Mouse (Mus musculus) monocyte, adult 5-6 weeks (primary cell): Measurements from ENCODE around the gene Vdac1. TPM values are rescaled to one million over a fixed set of nuclear protein-coding genes. Genes with fewer than 3 reads are reported as not detected.
A peak's percentile ranks its signal among the peaks of the same experiment; 100 is the strongest.

Experiments
- ATAC-seq: fragments of 153-309, 156-312 bp; replicated peaks from 2 replicates; pipeline ENCODE4 v1.8.0; 2017; ENCODE audit warnings: mild to moderate bottlenecking; ENCODE audit not compliant: low TSS enrichment, insufficient number of reproducible peaks, severe bottlenecking, poor library complexity, low FRiP score
- total RNA-seq: library from RNA; stranded (forward); fragments of 200-1000, 200-491, 200-594 nt; gene quantifications from 3 replicates; pipeline ENCODE4 v1.2.3, GENCODE M21; 2017

The Vdac1 gene
- total RNA-seq, 1 experiment from 2014 or later, result 66.7 TPM

DNA sequence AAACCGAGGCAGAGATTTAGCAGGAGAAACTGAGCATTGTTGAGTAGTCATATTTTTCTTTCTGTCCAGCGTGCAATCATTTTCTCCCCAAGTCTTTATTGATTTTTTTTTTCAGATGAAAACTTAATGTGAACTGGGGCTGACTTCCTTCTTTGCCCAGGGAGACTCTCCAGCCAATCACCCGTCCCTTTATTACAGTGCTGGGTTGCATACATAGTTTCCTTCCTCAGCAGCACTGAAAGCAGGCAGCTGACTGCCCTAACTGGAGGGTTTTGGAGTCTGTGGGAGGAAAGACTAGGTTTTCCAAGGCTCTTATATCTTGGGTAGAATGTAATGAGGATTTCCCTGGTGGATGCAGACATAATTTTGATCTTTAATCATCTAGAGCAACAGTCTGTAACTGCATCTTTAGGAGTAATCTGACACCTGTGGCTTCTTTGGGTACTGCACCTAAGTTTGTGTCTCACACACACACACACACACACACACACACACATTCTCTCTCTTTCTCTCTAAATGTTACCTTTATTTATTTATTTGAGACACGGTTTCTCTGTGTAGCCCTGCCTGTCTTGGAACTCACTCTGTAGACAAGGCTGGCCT, 36.8 kb downstream of the Vdac1 start:
- peak; percentile 14; the same call in 1 of the 2 replicates for ATAC-seq

DNA sequence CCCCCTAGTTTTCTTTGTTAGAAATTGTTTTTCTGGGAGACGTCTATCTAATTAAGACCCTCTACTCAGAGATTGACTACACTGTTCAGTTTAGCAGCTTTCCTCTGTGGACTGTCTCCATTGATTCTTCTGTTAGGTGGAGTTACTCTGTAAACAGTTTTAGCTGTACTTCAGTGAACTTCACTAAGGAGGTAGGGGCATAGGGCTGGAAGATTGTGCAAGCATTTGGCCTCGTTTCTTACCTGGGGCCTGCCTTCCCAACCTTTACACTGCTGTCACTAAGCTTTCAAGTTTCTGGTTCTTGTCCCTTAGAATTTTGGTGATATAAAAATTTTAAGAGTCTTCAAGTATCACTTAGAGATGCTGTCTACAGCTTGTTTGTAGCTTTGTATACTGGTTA, 40.8 kb downstream of the Vdac1 start:
- ATAC-seq, result no peak

DNA sequence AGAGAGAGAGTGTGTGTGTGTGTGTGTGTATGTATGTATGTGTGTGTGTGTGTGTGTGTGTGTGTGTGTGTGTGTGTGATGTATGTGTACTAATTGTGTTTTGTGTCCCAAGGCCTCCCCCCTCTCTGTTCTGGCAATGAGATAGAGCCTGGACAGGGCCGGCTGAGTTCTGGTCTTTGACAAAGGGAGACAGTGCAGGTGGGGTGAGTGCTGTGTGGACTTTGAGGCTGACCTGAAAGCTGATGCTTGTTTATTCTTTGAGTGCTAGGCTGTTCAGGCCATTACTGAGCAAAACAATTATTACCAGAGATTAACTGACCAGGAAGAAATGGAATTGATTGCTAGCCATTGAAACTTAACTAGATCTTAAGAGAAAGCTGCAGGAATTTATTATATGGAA, 41.9 kb downstream of the Vdac1 start:
- no peak for ATAC-seq

DNA sequence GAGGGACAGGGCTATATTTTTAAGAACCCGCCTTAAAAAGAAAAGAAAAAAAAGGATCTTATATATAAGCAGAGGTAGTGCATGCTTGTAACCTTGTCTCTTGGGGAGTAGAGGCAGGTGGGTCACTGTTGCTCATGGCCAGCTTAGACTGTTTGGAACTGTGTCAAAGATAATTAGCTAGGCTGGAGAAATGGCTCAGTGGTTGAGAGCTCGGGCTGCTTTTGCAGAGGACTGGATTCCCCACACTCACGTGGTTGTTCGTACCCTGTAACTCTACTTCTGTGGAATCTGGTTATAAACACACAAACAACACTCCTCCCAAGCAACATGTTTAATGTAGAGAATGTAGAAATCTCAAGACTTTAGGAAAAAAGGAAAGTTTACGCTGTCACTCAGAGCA, 43.5 kb downstream of the Vdac1 start:
- ATAC-seq, result no peak

DNA sequence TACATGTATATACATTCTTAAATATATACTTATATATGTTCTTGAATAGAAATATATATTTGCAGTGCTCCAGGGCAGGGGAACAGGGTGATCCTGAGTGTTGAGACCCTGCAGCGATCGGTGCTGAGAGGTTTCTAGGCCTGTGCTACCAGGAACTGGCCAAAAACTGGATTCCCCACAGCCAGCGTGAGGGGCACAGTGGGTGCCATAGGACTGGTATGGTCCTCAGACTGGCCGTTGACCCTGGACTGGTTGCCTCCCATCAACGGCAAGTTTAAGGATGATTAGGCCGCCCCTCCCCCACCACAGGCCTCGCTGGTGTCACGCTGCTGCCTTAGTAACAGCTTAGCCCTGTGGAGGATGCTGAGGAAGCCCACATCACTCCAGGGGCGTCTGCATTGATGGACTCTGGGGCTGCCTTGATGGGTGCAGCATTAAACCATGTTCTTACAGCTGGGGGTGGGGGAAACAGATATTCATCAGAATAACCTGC, 44.6 kb downstream of the Vdac1 start:
- no peak for ATAC-seq

- no peak for ATAC-seq
Measured at GRCm38 (mm10) chr11:52409316-52409715, 48.7 kb downstream of the Vdac1 start.

GRCm38 (mm10) chr11:52418358-52418757, 57.7 kb downstream of the Vdac1 start:
- ATAC-seq, result no peak

GRCm38 (mm10) chr11:52419246-52419645, 58.6 kb downstream of the Vdac1 start:
- ATAC-seq, result no peak

GRCm38 (mm10) chr11:52419861-52420260, 59.2 kb downstream of the Vdac1 start:
- no peak for ATAC-seq

DNA sequence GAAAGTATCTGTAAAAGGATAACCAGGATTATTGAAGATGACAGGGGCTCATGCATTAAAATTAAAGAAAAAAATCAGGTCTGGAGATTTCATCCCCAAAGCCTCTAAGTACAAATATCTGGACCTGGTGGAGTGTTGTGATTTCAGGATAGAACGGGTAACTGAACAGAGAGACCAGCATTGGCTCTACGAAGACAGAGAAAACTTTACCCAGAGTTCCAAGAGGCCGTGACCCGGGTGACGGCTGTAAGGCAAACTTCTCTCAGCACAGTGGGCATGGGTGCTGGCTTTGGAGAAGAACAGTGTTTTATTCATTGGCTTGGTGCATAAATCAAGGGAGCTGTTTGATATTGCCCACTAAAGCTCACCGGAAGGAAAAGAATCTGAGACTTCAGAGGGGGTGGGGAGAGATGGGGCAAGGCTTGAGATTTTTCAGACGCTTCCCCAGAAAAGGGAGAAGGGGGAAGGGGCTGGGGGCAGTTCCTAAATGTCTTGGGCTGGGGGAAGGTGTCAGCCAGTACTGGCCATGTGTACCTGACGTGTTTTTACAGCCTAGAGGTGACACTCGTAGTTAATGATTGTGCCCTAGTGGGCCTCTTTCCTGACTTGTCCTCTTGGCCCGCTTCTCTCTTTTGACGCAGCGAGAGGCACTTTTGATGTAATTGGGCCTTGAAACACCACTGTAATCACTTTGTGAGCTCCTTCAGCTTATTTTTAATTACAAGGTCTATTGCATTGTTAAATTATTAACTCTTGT, 59.8 kb downstream of the Vdac1 start:
- no peak for ATAC-seq

- no peak; the same call in 1 of the 2 replicates for ATAC-seq
Measured at GRCm38 (mm10) chr11:52421053-52421778, 60.6 kb downstream of the Vdac1 start.

DNA sequence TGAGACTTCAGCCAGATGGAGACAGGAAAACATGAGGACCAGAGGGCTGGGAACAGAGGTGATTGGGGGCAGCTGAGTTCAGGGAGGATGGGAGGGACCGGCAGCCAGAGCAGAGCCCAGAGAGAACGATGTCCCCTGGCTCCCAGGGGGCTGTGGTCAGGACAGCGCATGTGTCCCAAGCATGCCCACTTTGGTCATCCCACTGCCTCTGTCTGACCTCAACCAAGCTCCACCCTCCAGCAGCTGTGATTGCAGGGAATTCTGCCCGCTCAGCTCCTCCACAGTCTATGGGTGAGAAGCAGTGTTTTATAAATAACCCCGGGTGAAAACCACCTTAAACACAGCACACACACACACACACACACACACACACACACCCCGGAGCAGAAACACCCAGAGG, 68.8 kb downstream of the Vdac1 start:
- ATAC-seq, result no peak

DNA sequence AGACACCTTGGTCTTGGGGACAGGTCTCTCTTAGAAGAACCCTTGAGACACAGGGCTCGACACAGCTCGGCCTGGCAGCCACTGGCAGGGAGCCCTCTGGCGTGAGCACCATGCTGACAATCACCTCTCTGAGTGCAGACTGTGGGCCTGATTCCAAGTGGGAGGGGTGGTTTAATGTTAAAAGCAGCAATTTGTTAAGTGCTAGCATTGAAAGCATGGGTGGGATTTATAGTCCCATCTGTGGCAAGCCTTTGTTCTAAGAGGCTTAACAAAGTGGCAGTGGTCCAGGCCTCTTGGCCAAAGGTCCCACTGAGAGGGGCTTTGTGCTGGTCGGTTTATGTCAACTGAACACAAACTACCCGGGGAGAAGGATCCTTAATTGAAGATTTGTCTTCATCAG, 70.9 kb downstream of the Vdac1 start:
- no peak for ATAC-seq

GRCm38 (mm10) chr11:52432148-52432547, 71.5 kb downstream of the Vdac1 start:
- ATAC-seq, result no peak

DNA sequence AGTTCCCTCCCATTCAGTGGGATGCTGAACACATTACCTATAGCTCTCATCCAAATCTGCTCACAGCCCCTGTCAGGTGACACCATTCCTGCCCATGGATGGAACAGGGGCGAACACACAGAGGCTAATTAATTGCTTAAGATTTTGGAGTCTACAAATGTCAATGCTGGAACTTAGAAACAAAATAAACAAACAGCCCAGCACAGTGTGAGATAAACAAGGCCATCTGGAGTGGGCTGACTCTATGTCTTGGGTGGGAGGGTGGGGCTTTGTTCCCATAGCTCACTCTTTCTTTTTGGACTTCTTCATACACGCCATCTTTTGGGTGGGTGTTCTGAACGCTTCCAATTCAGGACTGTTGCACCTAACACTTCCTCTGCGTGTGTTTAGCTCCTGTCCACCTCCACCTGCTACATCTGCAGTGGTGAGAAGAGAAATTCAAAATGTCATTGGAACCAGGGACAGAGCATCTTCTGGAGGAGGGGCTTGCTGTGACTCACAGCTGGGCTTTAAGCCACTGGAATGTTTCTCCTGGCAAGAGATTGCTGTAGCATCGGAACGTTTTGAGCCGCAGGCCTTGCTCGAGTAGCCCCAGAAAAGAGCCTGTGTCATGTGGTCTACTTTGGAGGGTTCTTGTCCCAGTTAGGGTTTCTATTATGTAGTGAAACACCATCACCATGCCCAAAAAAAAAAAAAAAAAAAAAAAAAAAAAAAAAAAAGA, 72.6 kb downstream of the Vdac1 start:
- no peak for ATAC-seq

- no peak for ATAC-seq
Measured at GRCm38 (mm10) chr11:52433797-52434195, 73.1 kb downstream of the Vdac1 start.

DNA sequence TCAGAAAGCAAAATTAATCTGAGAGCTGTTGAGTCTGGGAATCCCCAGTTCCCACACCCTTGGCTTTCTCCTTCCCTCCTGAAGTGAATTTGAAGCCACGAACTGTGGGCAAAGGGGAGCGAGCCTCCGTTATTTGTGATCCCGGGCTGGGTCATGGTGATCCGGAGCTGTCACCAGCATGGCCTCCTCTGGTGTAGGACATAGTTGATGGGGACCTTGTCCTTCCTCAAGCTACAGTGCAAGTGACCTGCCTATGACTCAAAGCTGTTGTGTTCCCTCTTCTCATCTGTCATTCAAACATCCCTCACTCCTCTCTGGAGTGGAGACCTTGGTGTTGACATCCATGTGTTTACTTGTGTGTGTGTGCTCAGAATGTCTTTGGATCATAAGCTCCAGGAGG, 74.8 kb downstream of the Vdac1 start:
- ATAC-seq, result no peak

GRCm38 (mm10) chr11:52437123-52437522, 76.5 kb downstream of the Vdac1 start:
- ATAC-seq, result no peak
